Mouse (Mus musculus) limb, embryonic 14.5 days (tissue): ENCODE measurements around the gene Gpc5. TPM values are rescaled to one million over a fixed set of nuclear protein-coding genes. Genes with fewer than 3 reads are reported as not detected.
"Not testable (repeated sequence)": the region's sequence is repeated elsewhere in the genome, so short reads cannot be mapped to it uniquely, and the experiment has no call there.

ENCODE experiments used
- ATAC-seq: fragments of 200-750 bp; cut with Nextera tagmentation; 2 replicates; pipeline ENCODE4 v1.8.0; 2017; ENCODE audit warnings: low read depth, moderate number of reproducible peaks, moderate TSS enrichment; ENCODE audit not compliant: low FRiP score
- DNase-seq: peaks from one replicate; pipeline ENCODE4 v3.0.0-alpha.2; 2015; ENCODE audit warnings: low spot score
- H3K27ac ChIP-seq: fragments of 300-500 bp; sonication (generic); replicated peaks from 2 replicates; pipeline ENCODE4 v1.5.1; 2014; ENCODE audit warnings: low read depth, mild to moderate bottlenecking, low read length, moderate library complexity, mixed read lengths
- H3K27me3 ChIP-seq: fragments of 300-500 bp; sonication (generic); 2 replicates; pipeline ENCODE4 v1.6.1; 2014; ENCODE audit warnings: low read length, mixed read lengths; ENCODE audit not compliant: control insufficient read depth, insufficient read depth
- H3K36me3 ChIP-seq: fragments of 300-500 bp; sonication (generic); 2 replicates; pipeline ENCODE4 v1.6.1; 2014; ENCODE audit warnings: mild to moderate bottlenecking, low read length, moderate library complexity, mixed read lengths; ENCODE audit not compliant: control insufficient read depth, insufficient read depth
- H3K4me1 ChIP-seq: fragments of 300-500 bp; sonication (generic); 2 replicates; pipeline ENCODE4 v1.6.1; 2014; ENCODE audit warnings: antibody characterized with exemption, low read length, mixed read lengths; ENCODE audit not compliant: control insufficient read depth, insufficient read depth
- H3K4me2 ChIP-seq: fragments of 300-500 bp; sonication (generic); replicated peaks from 2 replicates; pipeline ENCODE4 v1.6.1; 2014; ENCODE audit warnings: low read depth, mild to moderate bottlenecking, low read length, moderate library complexity; ENCODE audit not compliant: severe bottlenecking
- H3K4me3 ChIP-seq: fragments of 300-500 bp; sonication (generic); replicated peaks from 2 replicates; pipeline ENCODE4 v1.5.1; 2014; ENCODE audit warnings: low read length
- H3K9ac ChIP-seq: fragments of 300-500 bp; sonication (generic); 2 replicates; pipeline ENCODE4 v1.6.1; 2014; ENCODE audit warnings: mild to moderate bottlenecking, low read depth, low read length, moderate library complexity; ENCODE audit not compliant: severe bottlenecking
- H3K9me3 ChIP-seq: fragments of 300-500 bp; sonication (generic); 2 replicates; pipeline ENCODE4 v1.6.1; 2016; ENCODE audit warnings: low read length; ENCODE audit not compliant: control insufficient read depth
- POLR2A ChIP-seq: fragments of 200-500 bp; IDR thresholded peaks from 2 replicates; pipeline ENCODE4 v1.8.0; 2012; ENCODE audit warnings: inconsistent platforms, mild to moderate bottlenecking, moderate library complexity, borderline replicate concordance; ENCODE audit not compliant: insufficient read depth, insufficient read length; ENCODE audit errors: extremely low read depth
- WGBS: fragments of 180-500 bp; shearing (Covaris S2); extraction: QIAGEN DNeasy Blood & Tissue Kit; methylation state at CpG from one replicate; pipeline ENCODE4 v1.1.7; 2014; 5-methylcytosine and 5-hydroxymethylcytosine counted together
- polyA plus RNA-seq, 2 experiments: library from polyadenylated mRNA; depleted of rRNA in 1 of 2; stranded (reverse) in 1 of 2; unstranded in 1 of 2; fragments of >200 nt; fragmentation: Nextera tagmentation in 1 of 2; extraction: Ambion mirVana in 1 of 2; gene quantifications; 2 replicates each; pipeline versions ENCODE4 v1.2.1 to v1.2.3; 2012 to 2014

Gpc5 gene
- polyA plus RNA-seq, 2 experiments, result 0.78 to 1.4 TPM

DNA sequence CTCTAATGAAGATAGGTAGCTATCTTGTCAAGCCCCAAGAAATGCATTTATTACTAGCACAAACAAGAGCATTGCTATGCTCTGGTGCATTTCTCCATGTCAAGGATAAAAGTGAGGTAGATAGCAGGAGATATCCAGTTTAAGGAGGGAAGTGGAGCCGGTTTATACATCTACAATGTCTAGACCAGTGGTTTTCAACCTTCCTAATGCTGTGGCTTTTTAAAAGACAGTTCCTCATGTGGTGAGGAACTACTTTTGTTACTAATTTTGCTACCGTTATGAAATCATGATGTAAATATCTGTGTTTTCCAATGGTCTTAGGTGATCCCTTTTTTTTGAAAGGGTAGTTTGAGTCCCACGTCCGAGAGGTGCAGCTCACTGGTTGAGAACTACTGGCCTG lies 37.8 kb upstream of the Gpc5 start:
- H3K4me3 ChIP-seq, result no peak overlapping the region
- no peaks in the 10 kb centered on the region for H3K4me1 ChIP-seq
- H3K9me3 ChIP-seq, result no peaks in the 10 kb centered on the region
- H3K36me3 ChIP-seq, result peaks cover 2% of the 10 kb centered on the region; the same call in 1 of the 2 replicates
- no peak overlapping the region for H3K27ac ChIP-seq
- H3K27me3 ChIP-seq, result no peaks in the 10 kb centered on the region
- DNase-seq (no peak), ATAC-seq (no peak)
- no peak for TF ChIP-seq POLR2A
- no peak overlapping the region for H3K4me2 ChIP-seq
- no peak overlapping the region for H3K9ac ChIP-seq
- 92% methylated on average over 4 of the region's 4 CpGs for WGBS

- Histone ChIP-seq H3K9ac (no peak overlapping the region), H3K36me3 (no peaks in the 10 kb centered on the region), H3K4me1 (no peaks in the 10 kb centered on the region), H3K9me3 (no peaks in the 10 kb centered on the region), H3K4me2 (no peak overlapping the region), H3K4me3 (no peak overlapping the region), H3K27me3 (no peaks in the 10 kb centered on the region), H3K27ac (no peak overlapping the region)
- ATAC-seq (no peak), DNase-seq (no peak)
- no peak for TF ChIP-seq POLR2A
- WGBS, result 91% methylated on average over 4 of the region's 4 CpGs
Observed at GRCm38 (mm10) chr14:115057524-115057923, 34.5 kb upstream of the Gpc5 start.

- not testable (repeated sequence) for H3K4me1 ChIP-seq, H3K27ac ChIP-seq, H3K9me3 ChIP-seq, H3K4me2 ChIP-seq, H3K4me3 ChIP-seq, H3K9ac ChIP-seq, DNase-seq, H3K36me3 ChIP-seq, ATAC-seq, H3K27me3 ChIP-seq
- WGBS, result 72% methylated on average over 2 of the region's 2 CpGs
Observed at GRCm38 (mm10) chr14:115066164-115066563, 25.9 kb upstream of the Gpc5 start.

- Histone ChIP-seq H3K4me2 (no peak overlapping the region), H3K9me3 (no peaks in the 10 kb centered on the region), H3K4me1 (no peaks in the 10 kb centered on the region), H3K36me3 (no peaks in the 10 kb centered on the region), H3K27ac (no peak overlapping the region), H3K9ac (no peak overlapping the region), H3K4me3 (no peak overlapping the region), H3K27me3 (no peaks in the 10 kb centered on the region)
- 35% methylated on average over 6 of the region's 6 CpGs for WGBS
- peak; percentile 29 for DNase-seq
- ATAC-seq, result no peak
- no peak for TF ChIP-seq POLR2A
Observed at GRCm38 (mm10) chr14:115070534-115070933, 21.5 kb upstream of the Gpc5 start.

- ATAC-seq, result no peak
- TF ChIP-seq POLR2A, result no peak
- whole genome bisulfite sequencing, result 38% methylated on average over 9 of the region's 9 CpGs
Observed at GRCm38 (mm10) chr14:115077340-115077739, 14.7 kb upstream of the Gpc5 start.

GRCm38 (mm10) chr14:115078064-115078463 lies 14.0 kb upstream of the Gpc5 start:
- DNase-seq, result no peak
- H3K27ac ChIP-seq, result no peak overlapping the region
- H3K27me3 ChIP-seq, result no peaks in the 10 kb centered on the region
- no peak overlapping the region for H3K9ac ChIP-seq
- H3K4me1 ChIP-seq, result no peaks in the 10 kb centered on the region
- H3K4me3 ChIP-seq, result no peak overlapping the region
- no peak overlapping the region for H3K4me2 ChIP-seq
- no peaks in the 10 kb centered on the region for H3K9me3 ChIP-seq
- TF ChIP-seq POLR2A, result no peak
- WGBS, result 68% methylated on average over 7 of the region's 7 CpGs
- ATAC-seq, result no peak
- H3K36me3 ChIP-seq, result no peaks in the 10 kb centered on the region

More at GRCm38 (mm10) chr14:115077340-115077739, 14.7 kb upstream of the Gpc5 start:
- Histone ChIP-seq H3K27me3 (no peaks in the 10 kb centered on the region), H3K4me1 (no peaks in the 10 kb centered on the region), H3K4me3 (no peak overlapping the region), H3K27ac (no peak overlapping the region), H3K4me2 (no peak overlapping the region), H3K9me3 (no peaks in the 10 kb centered on the region), H3K36me3 (no peaks in the 10 kb centered on the region), H3K9ac (no peak overlapping the region)
- DNase-seq, result no peak
